Mouse (Mus musculus): Measurements from ENCODE around the gene Baz1a.

DNA sequence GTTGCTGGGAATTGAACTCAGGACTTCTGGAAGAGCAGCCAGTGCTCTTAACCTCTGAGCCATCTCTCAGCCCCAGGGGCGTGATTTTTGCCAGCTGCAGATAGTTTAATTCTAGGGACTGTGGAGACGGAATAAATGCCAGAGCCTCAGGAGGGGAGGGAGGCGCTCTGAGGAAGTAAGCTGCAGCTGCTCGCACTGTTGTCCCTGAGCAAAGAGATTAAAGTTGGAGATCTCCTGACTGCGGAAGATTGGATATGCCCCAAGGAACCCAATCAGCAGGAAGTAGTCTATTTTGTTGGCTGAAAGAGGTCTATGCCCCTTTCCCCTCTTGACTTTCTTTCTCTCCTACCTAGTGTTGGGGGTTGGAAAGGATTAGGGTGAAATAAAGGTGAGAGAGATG lies 137.3 kb downstream of the Baz1a start:
- TF ChIP-seq GATA1 (IDR thresholded peaks at IDR 0.05; ENCODE audit: low read length) (no peak), TAL1 (IDR thresholded peaks at IDR 0.05; ENCODE audit: low read length) (no peak)

Measured in erythroblast, embryonic 14.5 days (primary cell).